In genomic region chr5:114805436-114806350, GRCm38 (mm10) we compare ENCODE assay signal across 8 mouse cellular contexts. TPM values are rescaled to one million over a fixed set of nuclear protein-coding genes. Genes with fewer than 3 reads are reported as not detected.
DNase-seq lines count a peak whose midpoint lies in the region; ATAC-seq and TF ChIP-seq lines count a peak whose summit lies in the region.

No protein-coding gene starts in this region.

- ATAC-seq in forebrain, embryonic 16.5 days, result no peak

- no peak overlapping the region for H3K4me2 ChIP-seq in forebrain, embryonic 16.5 days (ENCODE audit: low read length)

- no peaks in the 10 kb centered on the region for H3K9me3 ChIP-seq in forebrain, embryonic 16.5 days (ENCODE audit: control insufficient read depth, low read length)

- TF ChIP-seq CTCF in left cerebral cortex, adult 2 months (IDR thresholded peaks at IDR 0.05), result no peak

- no peak for DNase-seq in left cerebral cortex, adult 2 months (ENCODE audit: extremely low spot score in 1 of 2, low spot score in 2 of 2)
- DNase-seq in left cerebral cortex, postnatal 25 days (ENCODE audit: low spot score in 2 of 2), result no peak
- DNase-seq in kidney, postnatal 10 days, result peak; percentile 37
- DNase-seq in naive thymus-derived CD4-positive, alpha-beta T cell, adult 2 months (ENCODE audit: low read depth), result peak; percentile 82
- no peak for DNase-seq in ovary, postnatal 14 days (ENCODE audit: low spot score)
- no peak for DNase-seq in left cerebral cortex, postnatal 4 days

- intact Hi-C loops in left cerebral cortex, adult 2 months (cut with DNase I), result loop anchor here (2.0 kb wide), 1 partner anchor 31 kb away; the partner anchor contains the start of genes Ankrd13a and Git2
- intact Hi-C loops in left cerebral cortex, postnatal 25 days (cut with DNase I), result no loop called here
- intact Hi-C loops in left cerebral cortex, postnatal 4 days (cut with DNase I), result no loop called here

- H3K4me3 ChIP-seq in left cerebral cortex, adult 2 months, result no peak overlapping the region
- H3K4me3 ChIP-seq in brown adipose tissue, adult 24 weeks (ENCODE audit: insufficient read depth, low read depth, low read length), result peak overlapping the region; percentile 34
- no peak overlapping the region for H3K4me3 ChIP-seq in forebrain, embryonic 16.5 days (replicated peaks; ENCODE audit: low read length)

- peaks cover 40% of the 10 kb centered on the region for H3K36me3 ChIP-seq in forebrain, embryonic 16.5 days (ENCODE audit: control insufficient read depth, insufficient read depth)

- no peaks in the 10 kb centered on the region for H3K27me3 ChIP-seq in forebrain, embryonic 16.5 days (replicated peaks; ENCODE audit: control insufficient read depth, insufficient read depth, low read length)

- H3K9ac ChIP-seq in forebrain, embryonic 16.5 days (replicated peaks; ENCODE audit: low read depth, low read length), result no peak overlapping the region

- no peaks in the 10 kb centered on the region for H3K4me1 ChIP-seq in brown adipose tissue, adult 24 weeks (ENCODE audit: control insufficient read depth, insufficient read depth, insufficient read length, low read length)
- no peaks in the 10 kb centered on the region; the same call in 1 of the 2 replicates for H3K4me1 ChIP-seq in forebrain, embryonic 16.5 days (replicated peaks; ENCODE audit: control insufficient read depth, insufficient read depth, low read length)

- 87% methylated on average over 15 of the region's 15 CpGs for WGBS in forebrain, embryonic 16.5 days

- H3K27ac ChIP-seq in left cerebral cortex, adult 2 months, result peak overlapping the region; percentile 66
- peak overlapping the region; percentile 75 for H3K27ac ChIP-seq in brown adipose tissue, adult 24 weeks (replicated peaks; ENCODE audit: low read depth, low read length)
- H3K27ac ChIP-seq in forebrain, embryonic 16.5 days (ENCODE audit: low read length), result no peak overlapping the region; the same call in 1 of the 2 replicates

RNA-seq across cellular contexts. Expression of gene 1500011B03Rik, which starts 17.6 kb away (rescaled TPM):
- total RNA-seq in left cerebral cortex, adult 2 months (2021), result 100 to 1,000 TPM; 144 to 161 TPM
- total RNA-seq in left cerebral cortex, postnatal 25 days (2021), result 100 to 1,000 TPM; 162 to 177 TPM
- 2.1 and 5.5 TPM in 2 replicates for polyA plus RNA-seq in brown adipose tissue, adult 24 weeks (2012; ENCODE audit: insufficient read depth, insufficient read length, missing spikeins)
- polyA plus RNA-seq in forebrain, embryonic 16.5 days (2015; fragmentation: Nextera tagmentation; extraction: Ambion mirVana), result 220 and 250 TPM in 2 replicates
- total RNA-seq in left cerebral cortex, postnatal 4 days (2021), result 100 to 1,000 TPM; 166 to 169 TPM

RNA-seq across cellular contexts. Expression of gene Git2, which starts 30.4 kb away (rescaled TPM):
- 10 to 100 TPM; 42.7 to 43.7 TPM for total RNA-seq in left cerebral cortex, adult 2 months (2021)
- total RNA-seq in left cerebral cortex, postnatal 25 days (2021), result 10 to 100 TPM; 38.1 to 47.0 TPM
- 15.1 and 17.6 TPM in 2 replicates for polyA plus RNA-seq in brown adipose tissue, adult 24 weeks (2012; ENCODE audit: insufficient read depth, insufficient read length, missing spikeins)
- 53.9 and 58.5 TPM in 2 replicates for polyA plus RNA-seq in forebrain, embryonic 16.5 days (2015; fragmentation: Nextera tagmentation; extraction: Ambion mirVana)
- 10 to 100 TPM; 58.3 to 59.1 TPM for total RNA-seq in left cerebral cortex, postnatal 4 days (2021)

RNA-seq across cellular contexts. Expression of gene Ankrd13a, which starts 31.2 kb away (rescaled TPM):
- total RNA-seq in left cerebral cortex, adult 2 months (2021), result 10 to 100 TPM; 31.0 to 38.8 TPM
- 10 to 100 TPM; 30.6 to 34.9 TPM for total RNA-seq in left cerebral cortex, postnatal 25 days (2021)
- 37.1 and 53.8 TPM in 2 replicates for polyA plus RNA-seq in brown adipose tissue, adult 24 weeks (2012; ENCODE audit: insufficient read depth, insufficient read length, missing spikeins)
- 29.4 and 30.1 TPM in 2 replicates for polyA plus RNA-seq in forebrain, embryonic 16.5 days (2015; fragmentation: Nextera tagmentation; extraction: Ambion mirVana)
- 10 to 100 TPM; 42.5 to 42.9 TPM for total RNA-seq in left cerebral cortex, postnatal 4 days (2021)

RNA-seq across cellular contexts. Expression of gene 4930519G04Rik, which starts 47.8 kb away (rescaled TPM):
- not detected for total RNA-seq in left cerebral cortex, adult 2 months (2021)
- not detected for total RNA-seq in left cerebral cortex, postnatal 25 days (2021)
- polyA plus RNA-seq in brown adipose tissue, adult 24 weeks (2012; ENCODE audit: insufficient read depth, insufficient read length, missing spikeins), result not detected in 2 replicates
- polyA plus RNA-seq in forebrain, embryonic 16.5 days (2015; fragmentation: Nextera tagmentation; extraction: Ambion mirVana), result not detected in 2 replicates
- total RNA-seq in left cerebral cortex, postnatal 4 days (2021), result not detected

RNA-seq across cellular contexts. Expression of gene Gm9936, which starts 52.8 kb away (rescaled TPM):
- total RNA-seq in left cerebral cortex, adult 2 months (2021), result 1 to 10 TPM; 1.0 to 1.5 TPM
- under 1 TPM; 0.85 to 0.87 TPM for total RNA-seq in left cerebral cortex, postnatal 25 days (2021)
- not detected in 2 replicates for polyA plus RNA-seq in brown adipose tissue, adult 24 weeks (2012; ENCODE audit: insufficient read depth, insufficient read length, missing spikeins)
- polyA plus RNA-seq in forebrain, embryonic 16.5 days (2015; fragmentation: Nextera tagmentation; extraction: Ambion mirVana), result 2.0 and 2.5 TPM in 2 replicates
- total RNA-seq in left cerebral cortex, postnatal 4 days (2021), result 1 to 10 TPM; 2.5 to 3.4 TPM

Comparison
In these comparisons a context has a peak if more than half of its experiments do, and no peak if none do; other contexts are left out.
1. DNase-seq: peak in kidney, postnatal 10 days (single experiment) and naive thymus-derived CD4-positive, alpha-beta T cell, adult 2 months (single experiment); none in left cerebral cortex, adult 2 months (0 of 2), left cerebral cortex, postnatal 25 days (0 of 2), ovary, postnatal 14 days (single experiment) and left cerebral cortex, postnatal 4 days (single experiment).